Mouse (Mus musculus): Measurements from ENCODE around the gene Tmem156.

Tmem156 gene

DNA sequence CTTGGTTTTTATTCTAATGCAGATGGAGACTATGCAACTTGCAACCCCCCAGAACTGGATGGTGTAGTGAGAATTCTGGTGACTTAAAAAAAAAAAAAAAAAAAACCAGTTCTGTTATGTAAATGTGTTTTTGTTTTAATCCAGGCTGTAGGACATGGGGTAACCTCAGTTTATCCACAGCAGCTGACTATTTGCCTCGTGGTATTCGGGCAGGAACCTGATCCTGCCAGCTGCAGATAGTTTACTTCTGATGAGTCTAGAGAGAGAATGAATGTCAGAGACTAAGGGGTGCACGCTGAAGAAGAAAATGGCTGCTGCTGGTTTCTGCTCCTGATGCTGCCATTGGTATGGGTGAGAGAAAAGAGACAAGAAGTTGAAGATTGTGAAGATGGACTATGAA is 4.2 kb upstream of the Tmem156 start:
- no peak for DNase-seq

GRCm38 (mm10) chr5:65094902-65095545 is 3.1 kb upstream of the Tmem156 start:
- no peak for DNase-seq

- no peak for DNase-seq
Observed at GRCm38 (mm10) chr5:65093769-65094168, 1.8 kb upstream of the Tmem156 start.

DNA sequence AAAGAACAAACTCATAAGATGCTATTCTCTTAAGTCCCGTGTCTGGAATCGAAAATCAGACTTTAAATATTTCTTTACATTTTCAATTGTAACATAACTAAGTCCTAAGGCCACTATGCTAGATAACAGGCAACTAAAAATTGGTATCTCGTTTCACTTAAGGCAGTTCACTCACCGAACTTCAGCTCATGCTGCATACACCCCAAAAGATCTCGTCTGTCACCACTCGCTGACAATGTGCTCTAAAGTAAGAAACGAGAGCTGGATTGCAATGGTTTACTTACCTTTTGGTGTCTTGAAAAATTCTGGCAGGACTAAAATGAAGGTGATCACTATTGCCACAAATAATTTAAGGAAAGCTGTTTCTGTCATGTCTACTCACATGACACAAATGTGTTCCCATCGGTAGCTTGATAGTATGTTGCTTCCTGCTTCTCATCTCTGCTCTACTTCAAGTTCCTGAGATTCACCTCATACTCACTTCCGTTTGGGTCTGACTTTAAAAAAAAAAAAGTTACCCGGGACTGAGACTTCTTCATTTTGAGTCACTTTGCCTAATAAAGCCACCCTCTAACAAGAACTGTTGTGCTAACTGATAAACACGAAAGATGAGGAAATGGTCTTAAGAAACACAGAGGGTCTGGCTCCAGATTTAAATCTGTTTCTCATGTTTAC is 611 bp downstream of the Tmem156 start:
- no peak for DNase-seq

DNA sequence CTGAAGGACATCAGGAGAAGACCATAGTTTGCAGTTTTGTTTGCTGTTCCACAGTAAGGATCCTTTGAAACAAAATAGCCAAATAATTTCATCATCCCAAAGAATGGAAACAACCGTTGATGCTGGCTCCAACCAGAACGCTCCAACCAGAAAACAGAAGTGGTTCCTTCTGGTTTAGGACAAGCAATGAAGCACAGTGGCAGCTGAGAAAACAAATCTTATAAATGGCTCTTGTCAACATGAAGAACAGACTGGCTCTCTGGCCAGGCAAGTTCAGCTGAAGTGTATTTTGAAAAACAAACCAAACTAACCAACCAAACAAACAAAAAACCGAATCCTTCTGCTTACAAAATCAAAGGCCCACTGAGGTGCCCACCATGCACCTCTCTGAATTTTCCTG is 2.2 kb downstream of the Tmem156 start:
- DNase-seq, result no peak

- DNase-seq, result peak; percentile 92
Observed at GRCm38 (mm10) chr5:65086522-65086921, 5.4 kb downstream of the Tmem156 start.

DNA sequence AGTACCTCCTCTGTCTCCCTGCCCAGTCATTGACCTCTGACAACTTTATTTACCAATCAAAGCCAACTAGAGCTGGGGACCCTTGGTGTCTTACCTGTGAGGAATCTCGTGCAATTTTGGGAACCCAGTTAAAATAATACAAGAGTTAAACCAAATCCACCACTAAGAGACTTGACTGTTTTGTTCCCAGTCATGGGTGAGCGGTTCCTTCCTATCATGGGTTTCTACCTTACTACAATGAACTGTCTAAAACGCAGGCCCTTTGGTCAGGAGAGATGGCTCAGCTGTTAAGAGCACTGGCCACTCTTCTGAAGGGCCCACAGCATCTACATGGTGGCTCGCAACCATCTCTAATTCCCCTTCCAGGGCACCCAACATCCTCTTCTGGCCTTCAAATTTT is 10.1 kb downstream of the Tmem156 start:
- peak; percentile 60 for DNase-seq

GRCm38 (mm10) chr5:65079881-65080280 is 12.1 kb downstream of the Tmem156 start:
- no peak for DNase-seq

GRCm38 (mm10) chr5:65078081-65078480 is 13.9 kb downstream of the Tmem156 start:
- DNase-seq, result no peak

GRCm38 (mm10) chr5:65076748-65077147 is 15.2 kb downstream of the Tmem156 start:
- DNase-seq, result no peak

GRCm38 (mm10) chr5:65076087-65076486 is 15.8 kb downstream of the Tmem156 start:
- DNase-seq, result peak; percentile 19

GRCm38 (mm10) chr5:65074693-65075092 is 17.2 kb downstream of the Tmem156 start:
- no peak for DNase-seq

DNA sequence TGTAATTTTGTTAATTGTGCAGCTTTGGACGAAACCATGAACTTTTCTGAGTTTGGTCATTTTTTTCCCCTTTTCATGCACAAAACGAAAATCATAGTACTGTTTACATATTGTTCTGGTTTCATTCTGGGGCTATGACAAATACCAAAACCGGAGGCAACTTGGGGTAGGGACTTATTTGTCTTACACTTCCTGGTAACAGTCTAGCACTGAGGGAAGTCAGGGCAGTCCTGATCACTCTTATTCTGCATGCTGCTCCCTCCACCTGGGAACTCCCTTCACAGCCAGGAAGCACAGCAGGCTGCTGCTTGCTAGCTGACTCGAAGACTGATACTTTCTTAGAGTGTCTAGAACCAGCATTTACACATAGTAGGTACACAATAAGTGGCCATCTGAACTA is 18.7 kb downstream of the Tmem156 start:
- DNase-seq, result no peak

DNA sequence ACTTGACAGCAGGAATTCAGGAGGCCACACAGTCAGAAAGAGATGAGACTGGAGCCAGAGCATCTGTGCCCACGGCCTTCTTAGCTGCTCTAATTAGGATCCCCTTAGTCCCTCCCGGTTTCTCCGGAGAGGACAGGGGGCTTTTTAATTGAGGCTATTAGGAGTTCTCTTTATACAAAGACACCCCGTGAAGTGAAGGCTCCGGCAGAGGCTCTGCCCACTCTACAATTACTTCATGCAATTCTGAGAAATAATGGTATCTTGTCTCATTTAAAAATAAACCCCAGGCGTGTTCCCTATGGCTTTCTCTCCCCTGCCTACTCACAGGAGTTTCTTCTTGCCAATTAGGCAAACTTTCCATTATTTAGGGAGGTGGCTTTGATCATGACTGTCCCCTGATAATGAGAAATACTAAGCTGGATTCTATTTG is 20.2 kb downstream of the Tmem156 start:
- no peak for DNase-seq

DNA sequence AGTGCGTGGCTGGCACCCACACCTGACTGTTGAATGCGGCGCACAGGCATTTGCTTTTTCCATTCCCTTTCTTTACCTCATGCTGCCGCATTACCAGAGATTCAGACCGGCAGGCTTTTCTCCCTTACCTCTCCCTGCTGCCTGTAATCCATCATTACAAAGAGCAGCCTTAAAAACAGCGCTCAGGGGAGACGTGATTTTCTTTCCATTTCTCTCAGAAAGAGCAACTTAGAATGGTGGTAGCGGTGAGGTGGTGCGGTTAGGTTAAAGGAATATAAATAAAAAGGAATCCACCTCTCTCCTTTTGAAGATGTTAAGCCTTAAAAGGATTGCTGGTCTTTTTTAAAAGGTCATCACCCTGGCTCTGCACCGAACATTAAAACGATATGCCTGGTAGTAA is 22.1 kb downstream of the Tmem156 start:
- no peak for DNase-seq

- DNase-seq, result no peak
Observed at GRCm38 (mm10) chr5:65068166-65068565, 23.8 kb downstream of the Tmem156 start.

- DNase-seq, result no peak
Observed at GRCm38 (mm10) chr5:65063266-65063665, 28.7 kb downstream of the Tmem156 start.

GRCm38 (mm10) chr5:65062236-65062635 is 29.7 kb downstream of the Tmem156 start:
- DNase-seq, result no peak

- no peak for DNase-seq
Observed at GRCm38 (mm10) chr5:65059806-65060205, 32.1 kb downstream of the Tmem156 start.

DNA sequence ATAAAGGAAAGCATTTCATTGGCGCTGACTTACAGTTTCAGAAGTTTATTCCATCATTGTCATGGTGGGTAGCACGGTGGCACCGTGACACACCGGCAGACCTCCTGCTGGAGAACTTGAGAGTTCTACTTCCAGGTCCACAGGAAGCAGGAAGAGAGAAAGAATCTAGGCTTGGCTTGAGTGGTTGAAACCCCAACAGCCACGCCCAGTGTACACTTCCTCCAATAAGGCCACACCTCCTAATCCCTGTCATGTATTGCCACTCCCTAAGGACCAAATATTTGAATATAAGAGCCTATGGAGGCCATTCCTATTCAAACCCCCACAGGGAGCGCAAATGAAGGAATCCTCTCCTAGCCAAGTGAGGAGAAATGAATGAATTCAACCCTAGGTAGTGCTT is 34.3 kb downstream of the Tmem156 start:
- no peak for DNase-seq

DNA sequence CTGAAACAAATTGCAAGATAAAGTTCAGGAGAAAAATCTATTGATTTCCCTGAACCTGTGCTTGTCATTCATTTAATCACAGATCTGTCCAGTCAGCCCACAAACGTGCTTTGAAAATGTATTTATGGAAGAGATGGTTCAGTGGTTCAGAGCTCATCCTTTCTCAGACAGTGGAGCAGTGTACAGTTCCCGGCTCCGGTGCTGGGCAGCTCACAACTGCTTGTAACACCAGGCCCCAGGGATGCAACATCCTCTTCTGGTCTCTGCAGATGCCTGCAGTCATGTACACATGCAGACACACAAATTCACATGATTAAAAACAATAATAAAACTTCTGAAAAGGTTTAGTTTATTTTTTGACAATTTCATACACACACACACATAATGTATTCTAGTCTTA is 40.4 kb downstream of the Tmem156 start:
- no peak for DNase-seq

GRCm38 (mm10) chr5:65049880-65050279 is 42.1 kb downstream of the Tmem156 start:
- no peak for DNase-seq

GRCm38 (mm10) chr5:65047285-65047855 is 44.6 kb downstream of the Tmem156 start:
- DNase-seq, result no peak
